ENCODE assay signal across 17 mouse cellular contexts in the genomic region with DNA sequence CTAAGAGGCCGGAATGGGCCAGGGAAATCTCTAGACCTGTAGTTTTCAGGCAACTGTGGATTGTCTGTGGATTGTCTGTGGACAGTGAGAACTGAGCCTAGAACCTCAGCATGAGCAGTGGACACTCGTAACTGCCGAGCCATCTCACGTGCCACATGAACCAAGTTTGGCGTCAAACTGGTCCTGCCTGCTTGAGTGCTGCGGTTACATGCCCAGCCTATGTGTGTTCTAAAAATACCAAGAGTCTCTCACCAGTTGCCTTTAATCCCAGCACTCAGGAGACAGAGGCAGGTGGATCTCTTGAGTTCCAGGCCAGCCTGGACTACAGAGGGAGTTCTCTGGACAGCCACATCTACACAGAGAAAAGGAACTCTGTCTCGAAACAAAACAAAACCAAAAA. TPM values are rescaled to one million over a fixed set of nuclear protein-coding genes. Genes with fewer than 3 reads are reported as not detected.
DNase-seq lines count a peak whose midpoint lies in the region; ATAC-seq and TF ChIP-seq lines count a peak whose summit lies in the region.
"Had no signal": no experiment of that assay in that cellular context is flagged by ENCODE, and none has a peak within 500 bp of the region (broad histone marks: within the 10 kb centered on the region; RNA-seq: fewer than 3 reads in every experiment).

No protein-coding gene starts in this region.

- no peak for TF ChIP-seq CTCF in E14TG2a.4 (conservative IDR thresholded peaks at IDR 0.05; ENCODE audit: low read length)
- no peak for TF ChIP-seq CTCF in bone marrow, adult 2 months (IDR thresholded peaks at IDR 0.05; ENCODE audit: control insufficient read depth, insufficient read depth, low read length)

- no peak overlapping the region for H3K4me2 ChIP-seq in kidney, embryonic 15.5 days
- no peak overlapping the region for H3K4me2 ChIP-seq in liver, embryonic 16.5 days (ENCODE audit: low read depth, low read length)
- H3K4me2 ChIP-seq: forebrain, embryonic 13.5 days; hindbrain, embryonic 14.5 days had no signal

- H3K9ac ChIP-seq in kidney, embryonic 15.5 days, result no peak overlapping the region
- H3K9ac ChIP-seq in liver, embryonic 16.5 days (ENCODE audit: low read depth, low read length), result no peak overlapping the region
- H3K9ac ChIP-seq: forebrain, embryonic 13.5 days; hindbrain, embryonic 14.5 days had no signal

- H3K27me3 ChIP-seq in kidney, embryonic 15.5 days, result no peaks in the 10 kb centered on the region
- H3K27me3 ChIP-seq in E14TG2a.4 (ENCODE audit: insufficient read depth, low read length), result no peaks in the 10 kb centered on the region
- no peaks in the 10 kb centered on the region for H3K27me3 ChIP-seq in liver, embryonic 16.5 days (ENCODE audit: control insufficient read depth, insufficient read depth, low read depth, low read length)
- H3K27me3 ChIP-seq: forebrain, embryonic 13.5 days had no signal

- peaks cover 35% of the 10 kb centered on the region for H3K4me1 ChIP-seq in kidney, embryonic 15.5 days
- H3K4me1 ChIP-seq in E14TG2a.4 (replicated peaks; ENCODE audit: low read depth, low read length), result peaks cover 99% of the 10 kb centered on the region
- H3K4me1 ChIP-seq in bone marrow, adult 2 months (ENCODE audit: control insufficient read depth, insufficient read depth, low read length), result peaks cover 25% of the 10 kb centered on the region
- H3K4me1 ChIP-seq in liver, embryonic 16.5 days (ENCODE audit: control insufficient read depth, low read depth, low read length), result peaks cover 5% of the 10 kb centered on the region

- DNase-seq in kidney, postnatal 10 days, result peak; percentile 4
- DNase-seq in lung, postnatal 25 days (ENCODE audit: low spot score), result no peak
- no peak for DNase-seq in spleen, postnatal 14 days (ENCODE audit: low spot score in 2 of 2)
- DNase-seq: cerebellum, adult 9-11 months; kidney, adult 8-10 months; layer of hippocampus, postnatal 36 days; thymus, postnatal 25 days had no signal

- 90% methylated on average over 7 of the region's 7 CpGs for WGBS in kidney, embryonic 15.5 days
- 33% methylated on average over 7 of the region's 7 CpGs for WGBS in bone marrow, adult 2 months
- 52% methylated on average over 7 of the region's 7 CpGs for WGBS in liver, embryonic 16.5 days (ENCODE audit: insufficient replicate concordance)

- no peak for ATAC-seq in kidney, embryonic 15.5 days (replicated peaks; ENCODE audit: low FRiP score)
- no peak for ATAC-seq in liver, embryonic 16.5 days (ENCODE audit: low read depth)
- ATAC-seq: forebrain, embryonic 13.5 days had no signal

- H3K36me3 ChIP-seq in kidney, embryonic 15.5 days, result peaks cover 85% of the 10 kb centered on the region
- peaks cover 97% of the 10 kb centered on the region for H3K36me3 ChIP-seq in E14TG2a.4 (ENCODE audit: insufficient read depth, low read length)
- peaks cover 12% of the 10 kb centered on the region for H3K36me3 ChIP-seq in liver, embryonic 16.5 days (ENCODE audit: control insufficient read depth, insufficient read depth)

- H3K4me3 ChIP-seq in kidney, embryonic 15.5 days (replicated peaks), result no peak overlapping the region
- peak overlapping the region; percentile 26; the same call in 1 of the 2 replicates for H3K4me3 ChIP-seq in E14TG2a.4 (replicated peaks; ENCODE audit: low read length)
- no peak overlapping the region for H3K4me3 ChIP-seq in bone marrow, adult 2 months (replicated peaks; ENCODE audit: control insufficient read depth, low read depth, low read length)
- no peak overlapping the region for H3K4me3 ChIP-seq in liver, embryonic 16.5 days (ENCODE audit: low read depth, low read length)
- H3K4me3 ChIP-seq: forebrain, embryonic 13.5 days had no signal

- no peak overlapping the region for H3K27ac ChIP-seq in kidney, embryonic 15.5 days
- H3K27ac ChIP-seq in bone marrow, adult 2 months (ENCODE audit: control insufficient read depth, insufficient read depth, low read depth, low read length, poor library complexity), result peak overlapping the region; percentile 11; the same call in 1 of the 2 replicates
- H3K27ac ChIP-seq in liver, embryonic 16.5 days (ENCODE audit: low read length), result peak overlapping the region; percentile 75; the same call in 1 of the 2 replicates
- H3K27ac ChIP-seq: hindbrain, embryonic 14.5 days had no signal

- no peaks in the 10 kb centered on the region for H3K9me3 ChIP-seq in kidney, embryonic 15.5 days (replicated peaks)
- H3K9me3 ChIP-seq in E14TG2a.4 (ENCODE audit: low read length), result no peaks in the 10 kb centered on the region
- H3K9me3 ChIP-seq in liver, embryonic 16.5 days (replicated peaks; ENCODE audit: control insufficient read depth, low read length), result no peaks in the 10 kb centered on the region
- H3K9me3 ChIP-seq: forebrain, embryonic 13.5 days; G1E had no signal

- no peak for TF ChIP-seq POLR2A in bone marrow, adult 2 months (IDR thresholded peaks at IDR 0.05; ENCODE audit: borderline replicate concordance, control insufficient read depth, low read depth, low read length)

RNA-seq across cellular contexts. Expression of gene B230217C12Rik, which starts 11.2 kb away (rescaled TPM):
- 7.4 and 7.5 TPM in 2 replicates for polyA plus RNA-seq in kidney, embryonic 15.5 days (2015; fragmentation: Nextera tagmentation; extraction: Ambion mirVana)
- not detected in 2 replicates for polyA plus RNA-seq in bone marrow, adult 2 months (2011; ENCODE audit: insufficient read depth, insufficient read length, low replicate concordance, missing spikeins)
- polyA plus RNA-seq in liver, embryonic 16.5 days (2015; fragmentation: Nextera tagmentation; extraction: Ambion mirVana), result 0.19 and 0.36 TPM in 2 replicates
- polyA plus RNA-seq: G1E had no signal

RNA-seq across cellular contexts. Expression of gene Lasp1, which starts 30.6 kb away (rescaled TPM):
- polyA plus RNA-seq in kidney, embryonic 15.5 days (2015; fragmentation: Nextera tagmentation; extraction: Ambion mirVana), result 104 and 108 TPM in 2 replicates
- polyA plus RNA-seq in bone marrow, adult 2 months (2011; ENCODE audit: insufficient read depth, insufficient read length, low replicate concordance, missing spikeins), result 48.1 and 99.2 TPM in 2 replicates
- 32.3 and 38.3 TPM in 2 replicates for polyA plus RNA-seq in liver, embryonic 16.5 days (2015; fragmentation: Nextera tagmentation; extraction: Ambion mirVana)

RNA-seq across cellular contexts. Expression of gene Rpl23, which starts 47.1 kb away (rescaled TPM):
- polyA plus RNA-seq in kidney, embryonic 15.5 days (2015; fragmentation: Nextera tagmentation; extraction: Ambion mirVana), result 565 and 652 TPM in 2 replicates
- polyA plus RNA-seq in bone marrow, adult 2 months (2011; ENCODE audit: insufficient read depth, insufficient read length, low replicate concordance, missing spikeins), result 550 and 853 TPM in 2 replicates
- polyA plus RNA-seq in liver, embryonic 16.5 days (2015; fragmentation: Nextera tagmentation; extraction: Ambion mirVana), result 232 and 261 TPM in 2 replicates

RNA-seq across cellular contexts. Expression of gene 1700001P01Rik, which starts 53.6 kb away (rescaled TPM):
- 0.62 and 0.67 TPM in 2 replicates for polyA plus RNA-seq in kidney, embryonic 15.5 days (2015; fragmentation: Nextera tagmentation; extraction: Ambion mirVana)
- polyA plus RNA-seq in bone marrow, adult 2 months (2011; ENCODE audit: insufficient read depth, insufficient read length, low replicate concordance, missing spikeins), result not detected in 2 replicates
- polyA plus RNA-seq in liver, embryonic 16.5 days (2015; fragmentation: Nextera tagmentation; extraction: Ambion mirVana), result not detected in 2 replicates
- polyA plus RNA-seq: embryonic facial prominence, embryonic 11.5 days; heart, embryonic 14.5 days; neural tube, embryonic 11.5 days had no signal

RNA-seq across cellular contexts. Expression of gene Fbxo47, which starts 54.6 kb away (rescaled TPM):
- polyA plus RNA-seq in kidney, embryonic 15.5 days (2015; fragmentation: Nextera tagmentation; extraction: Ambion mirVana), result 0.48 and 0.73 TPM in 2 replicates
- polyA plus RNA-seq in bone marrow, adult 2 months (2011; ENCODE audit: insufficient read depth, insufficient read length, low replicate concordance, missing spikeins), result not detected in 2 replicates
- 0.39 TPM in 2 replicates for polyA plus RNA-seq in liver, embryonic 16.5 days (2015; fragmentation: Nextera tagmentation; extraction: Ambion mirVana)
- polyA plus RNA-seq: G1E had no signal
